Mouse (Mus musculus): ENCODE measurements around the gene Kcnab2.

DNA sequence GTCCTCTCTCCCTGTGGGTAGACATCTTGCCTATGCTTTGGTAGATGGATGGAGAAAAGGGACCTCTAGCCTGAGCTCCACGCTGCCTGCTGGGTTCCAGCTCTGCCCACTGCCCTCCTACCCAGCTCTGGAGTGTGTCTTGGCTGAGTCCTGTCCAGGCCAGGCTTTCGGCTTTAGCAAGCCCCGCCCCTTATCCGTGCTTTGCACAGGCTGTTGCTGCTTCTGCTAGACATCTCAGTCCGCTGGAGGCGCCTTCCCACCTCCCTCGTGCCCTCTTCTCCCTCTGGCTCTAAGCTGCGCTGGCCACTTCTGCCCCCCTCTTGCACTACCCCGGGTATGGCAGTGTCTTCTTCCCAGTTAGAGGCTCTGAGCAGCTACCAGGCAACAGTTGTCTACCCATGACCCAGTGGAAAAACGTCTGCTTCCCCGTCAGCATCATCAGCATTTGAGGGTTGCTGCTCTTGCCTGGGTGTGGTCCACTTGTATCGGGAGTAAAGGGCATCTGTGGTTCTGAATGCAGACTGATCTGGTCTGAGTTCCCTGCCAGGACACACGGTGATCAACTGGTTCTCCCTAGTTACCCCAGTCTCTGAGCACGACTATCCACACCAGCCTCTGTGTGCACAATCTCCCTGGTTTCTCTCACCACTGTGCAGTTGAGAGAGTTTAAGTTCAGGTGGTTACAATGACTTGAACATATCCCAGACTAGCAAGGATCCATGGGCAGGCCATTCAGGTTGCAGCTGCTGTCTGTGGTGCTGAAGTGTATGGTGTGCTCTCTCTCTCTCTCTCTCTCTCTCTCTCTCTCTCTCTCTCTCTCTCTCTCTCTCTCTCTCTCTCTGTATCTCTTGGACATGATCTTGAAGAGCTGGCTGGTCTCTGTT, 126.0 kb downstream of the Kcnab2 start:
- TF ChIP-seq CTCF (IDR thresholded peaks at IDR 0.05) (no peak), EP300 (IDR thresholded peaks at IDR 0.05; ENCODE audit: insufficient read depth, low read depth, low read length) (no peak)
